Mouse (Mus musculus) embryonic fibroblast, embryonic 13.5 days (primary cell): ENCODE measurements around the gene Cfap97d2. TPM values are rescaled to one million over a fixed set of nuclear protein-coding genes. Genes with fewer than 3 reads are reported as not detected.

ENCODE experiments used
- H3K27ac ChIP-seq: 2 replicates; pipeline ENCODE4 v1.5.1; 2012; ENCODE audit warnings: low read length, control low read depth, inconsistent platforms; ENCODE audit not compliant: insufficient read depth
- H3K4me1 ChIP-seq: 2 replicates; pipeline ENCODE4 v1.6.1; 2011; ENCODE audit warnings: low read length; ENCODE audit not compliant: control insufficient read depth, insufficient read depth
- H3K4me3 ChIP-seq: 2 replicates; pipeline ENCODE4 v1.5.1; 2011; ENCODE audit warnings: mild to moderate bottlenecking, control low read depth, low read length; ENCODE audit not compliant: insufficient read depth
- CTCF ChIP-seq: IDR thresholded peaks from 2 replicates; pipeline ENCODE4 v1.5.1; 2011; ENCODE audit warnings: mild to moderate bottlenecking, control low read depth, low read length, moderate library complexity, borderline replicate concordance; ENCODE audit not compliant: insufficient read depth
- POLR2A ChIP-seq: IDR thresholded peaks from 2 replicates; pipeline ENCODE4 v1.6.1; 2011; ENCODE audit warnings: low read depth, mild to moderate bottlenecking, control low read depth, low read length, moderate library complexity
- polyA plus RNA-seq: library from polyadenylated mRNA; stranded (reverse); fragments of >200 nt; gene quantifications from 2 replicates; pipeline ENCODE4 v1.2.4, GENCODE M21; 2011; ENCODE audit warnings: low read depth; ENCODE audit not compliant: missing spikeins, insufficient read length

Cfap97d2 gene
- polyA plus RNA-seq, 1 experiment: not detected

DNA sequence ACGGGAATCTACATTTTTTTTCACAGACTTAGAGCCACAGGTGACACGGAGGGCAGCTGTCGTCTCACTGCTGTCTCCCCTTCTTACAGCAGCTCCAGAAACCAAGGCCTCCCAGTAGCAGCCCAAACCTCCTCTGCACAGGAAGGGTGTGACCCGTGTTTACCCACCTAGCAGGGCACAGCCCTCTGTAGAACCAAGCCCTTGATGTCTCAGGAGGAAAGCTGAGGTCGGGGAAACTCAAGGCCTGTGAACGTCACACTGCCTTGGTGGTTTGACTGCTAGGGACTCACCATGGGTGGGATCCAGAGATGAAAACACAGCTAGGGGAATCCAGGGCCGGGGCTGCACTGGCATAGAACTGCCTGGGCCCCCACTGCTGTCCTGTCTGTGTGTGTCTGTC, 19.3 kb upstream of the Cfap97d2 start:
- TF ChIP-seq CTCF (no peak), POLR2A (no peak)

DNA sequence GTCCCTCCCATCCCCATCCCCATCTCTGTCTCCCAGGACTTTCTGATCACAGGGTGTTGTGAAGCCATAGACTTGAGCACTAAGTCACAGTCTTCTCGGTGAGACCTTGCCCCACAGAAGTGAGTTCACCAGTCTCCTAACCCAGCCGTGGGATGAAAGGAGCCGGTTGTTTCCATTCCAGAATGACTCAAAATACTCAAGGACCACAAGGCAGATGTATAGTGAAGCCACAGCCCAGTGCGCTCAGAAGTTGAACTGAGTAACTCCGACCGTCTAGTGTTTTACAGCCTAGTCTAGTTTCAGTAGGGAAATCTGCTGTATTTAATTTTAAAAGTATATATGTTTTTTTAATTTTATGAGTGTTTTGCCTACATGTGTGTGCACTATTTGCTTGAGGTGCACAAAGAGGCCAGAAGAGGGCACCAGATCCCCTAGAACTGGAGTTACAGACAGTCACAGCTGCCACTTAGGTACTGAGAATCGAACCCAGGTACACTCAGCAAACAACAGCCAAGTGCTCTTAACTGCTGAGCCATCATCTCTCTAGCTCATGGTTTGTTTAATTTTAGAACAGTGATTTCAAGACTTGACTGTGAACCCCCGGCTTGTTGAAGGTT, 18.5 kb upstream of the Cfap97d2 start:
- TF ChIP-seq POLR2A: no peak
- no peak for TF ChIP-seq CTCF
- Histone ChIP-seq H3K4me3 (no peak overlapping the region), H3K27ac (no peak overlapping the region), H3K4me1 (0 out of 2 replicates have a peak, but pooled peaks cover 2% of the 10 kb centered on the region)

More for the DNA sequence above, 19.3 kb upstream of the Cfap97d2 start:
- H3K27ac ChIP-seq: no peak overlapping the region
- 0 out of 2 replicates have a peak, but pooled peaks cover 2% of the 10 kb centered on the region for H3K4me1 ChIP-seq
- H3K4me3 ChIP-seq: no peak overlapping the region

DNA sequence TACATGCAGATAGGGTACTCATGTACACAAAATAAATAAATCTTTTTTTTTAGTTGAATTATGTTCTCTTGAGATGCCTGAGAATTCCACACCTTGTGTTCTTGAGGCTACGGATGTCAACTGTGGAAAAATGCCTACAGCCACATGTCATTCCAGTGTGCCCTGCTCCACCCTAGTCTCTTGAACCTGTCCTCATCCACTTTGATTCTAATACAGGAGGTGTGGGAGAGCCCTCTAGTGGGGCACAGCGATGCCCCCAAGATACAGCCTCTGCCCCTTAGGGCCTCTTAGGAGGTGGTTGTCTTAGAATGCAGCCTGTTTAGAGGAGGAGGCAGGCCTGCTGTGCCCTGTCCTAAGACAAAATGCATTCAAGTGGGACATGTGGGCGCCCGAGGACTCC, 17.7 kb upstream of the Cfap97d2 start:
- no peak overlapping the region for H3K4me3 ChIP-seq
- no peak for TF ChIP-seq CTCF
- TF ChIP-seq POLR2A: no peak
- H3K4me1 ChIP-seq: 0 out of 2 replicates have a peak, but pooled peaks cover 2% of the 10 kb centered on the region
- H3K27ac ChIP-seq: no peak overlapping the region; the same call in 1 of the 2 replicates

DNA sequence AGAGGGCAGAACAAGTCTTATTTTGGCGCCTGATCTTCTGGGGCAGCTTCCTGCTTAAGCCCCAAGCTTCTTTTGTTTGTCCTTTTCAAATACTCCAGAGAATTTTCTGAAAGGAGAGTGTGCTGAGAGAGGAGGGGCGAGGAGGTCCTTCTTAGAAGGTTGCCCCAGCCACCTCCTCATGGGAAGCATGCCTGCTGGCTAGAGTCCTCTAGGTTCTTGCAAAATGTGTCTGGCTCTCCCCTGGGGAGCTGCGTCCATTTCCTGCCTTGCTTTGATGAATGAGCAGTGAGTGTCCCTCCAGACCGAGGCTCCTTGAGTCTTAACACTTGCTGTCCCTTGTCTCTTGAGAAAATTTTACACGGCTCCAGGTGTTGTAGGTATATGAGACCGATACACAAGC, 17.2 kb upstream of the Cfap97d2 start:
- H3K4me1 ChIP-seq: 0 out of 2 replicates have a peak, but pooled peaks cover 2% of the 10 kb centered on the region
- no peak for TF ChIP-seq POLR2A
- TF ChIP-seq CTCF: no peak
- no peak overlapping the region for H3K4me3 ChIP-seq
- no peak overlapping the region; the same call in 1 of the 2 replicates for H3K27ac ChIP-seq

DNA sequence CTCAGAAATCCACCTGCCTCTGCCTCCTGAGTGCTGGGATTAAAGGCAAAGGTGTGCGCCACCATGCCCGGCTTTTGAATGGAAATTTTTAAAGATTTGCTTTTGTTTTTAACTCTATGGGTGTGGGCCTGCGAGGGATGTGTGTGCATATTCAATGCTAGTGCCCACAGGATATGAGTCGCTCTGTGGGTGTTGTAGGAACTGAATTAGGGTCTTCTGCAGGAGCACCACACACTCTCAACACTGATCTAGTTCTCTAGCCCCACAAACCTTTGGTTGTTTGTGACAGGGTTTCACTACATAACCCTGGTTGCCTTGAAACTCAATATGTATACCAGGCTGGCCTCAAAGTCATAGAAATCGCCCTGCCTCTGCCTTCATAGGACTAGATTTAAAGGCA, 16.4 kb upstream of the Cfap97d2 start:
- no peak for TF ChIP-seq POLR2A
- TF ChIP-seq CTCF: no peak
- H3K4me1 ChIP-seq: 0 out of 2 replicates have a peak, but pooled peaks cover 2% of the 10 kb centered on the region
- no peak overlapping the region for H3K27ac ChIP-seq
- no peak overlapping the region for H3K4me3 ChIP-seq

- H3K27ac ChIP-seq: no peak overlapping the region
- H3K4me1 ChIP-seq: peaks cover 2% of the 10 kb centered on the region; the same call in 1 of the 2 replicates
- TF ChIP-seq CTCF (no peak), POLR2A (no peak)
- H3K4me3 ChIP-seq: no peak overlapping the region
Observed at GRCm38 (mm10) chr8:13692302-13693066, 13.2 kb upstream of the Cfap97d2 start.

- Histone ChIP-seq H3K4me3 (no peak overlapping the region), H3K27ac (no peak overlapping the region), H3K4me1 (no peaks in the 10 kb centered on the region; the same call in 1 of the 2 replicates)
- no peak for TF ChIP-seq POLR2A
- TF ChIP-seq CTCF: no peak
Observed at GRCm38 (mm10) chr8:13694735-13695134, 11.0 kb upstream of the Cfap97d2 start.

DNA sequence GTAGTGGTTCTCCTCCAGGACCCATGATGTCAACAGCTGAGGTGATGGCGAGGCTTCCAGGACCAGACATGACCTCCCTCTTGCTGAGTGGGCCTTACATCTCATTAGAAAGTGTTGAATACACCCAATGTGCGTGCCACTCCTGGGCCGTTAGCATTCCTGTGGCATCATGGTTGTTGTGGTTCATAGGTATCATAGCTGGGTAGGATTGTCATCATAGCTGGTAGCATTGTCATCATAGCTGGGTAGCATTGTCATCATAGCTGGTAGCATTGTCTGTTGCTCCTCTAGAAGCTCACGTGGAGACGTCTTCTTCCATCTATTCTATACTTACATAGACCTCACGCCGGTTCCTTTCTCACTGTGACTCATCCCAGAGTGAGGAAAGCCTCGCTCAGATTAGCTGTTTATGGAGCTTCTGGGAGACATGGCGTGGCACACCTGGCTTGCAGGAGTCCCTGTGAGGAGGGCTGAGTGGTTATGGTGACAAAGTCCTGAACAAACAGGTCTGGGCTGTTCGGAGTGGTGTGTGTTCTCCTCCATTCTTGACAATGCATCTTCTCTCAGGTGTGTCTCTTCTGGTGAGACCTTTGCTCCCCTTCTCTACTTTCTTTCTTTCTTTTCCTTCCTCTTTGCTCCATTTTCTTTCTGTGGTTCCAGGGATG, 10.4 kb upstream of the Cfap97d2 start:
- Histone ChIP-seq H3K4me1 (no peaks in the 10 kb centered on the region; the same call in 1 of the 2 replicates), H3K27ac (peak overlapping the region; percentile 16; the same call in 1 of the 2 replicates), H3K4me3 (no peak overlapping the region)
- TF ChIP-seq POLR2A: no peak
- TF ChIP-seq CTCF: no peak

GRCm38 (mm10) chr8:13696157-13696556, 9.5 kb upstream of the Cfap97d2 start:
- H3K27ac ChIP-seq: no peak overlapping the region; the same call in 1 of the 2 replicates
- H3K4me3 ChIP-seq: no peak overlapping the region
- no peaks in the 10 kb centered on the region; the same call in 1 of the 2 replicates for H3K4me1 ChIP-seq
- no peak for TF ChIP-seq CTCF
- no peak for TF ChIP-seq POLR2A

DNA sequence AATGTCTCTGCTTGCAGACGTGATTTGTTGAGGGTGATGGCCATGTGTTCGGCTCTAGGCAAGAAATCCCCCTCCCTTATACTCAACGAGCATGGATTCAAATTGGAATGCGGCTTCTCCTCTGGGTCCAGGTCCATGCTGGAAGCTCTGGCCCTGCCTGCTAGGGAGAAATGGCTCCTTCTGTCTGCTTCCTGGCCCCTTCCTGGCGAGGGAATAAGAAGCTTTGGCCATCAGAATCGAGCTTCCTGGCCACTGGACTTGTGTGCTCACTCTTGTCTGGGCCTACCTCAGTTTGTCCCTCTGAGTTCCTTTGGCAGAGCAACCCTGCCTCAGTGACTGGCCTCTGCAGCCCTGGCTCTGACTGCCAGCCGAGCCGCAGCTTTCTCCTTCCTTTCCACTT, 8.5 kb upstream of the Cfap97d2 start:
- Histone ChIP-seq H3K27ac (no peak overlapping the region), H3K4me1 (no peaks in the 10 kb centered on the region; the same call in 1 of the 2 replicates), H3K4me3 (no peak overlapping the region)
- TF ChIP-seq CTCF (no peak), POLR2A (no peak)
